Mouse (Mus musculus): ENCODE results near the gene Chrnb1.

- no peak for TF ChIP-seq CTCF (IDR thresholded peaks at IDR 0.05; ENCODE audit: control insufficient read depth, insufficient read depth, low read length)
- peak; percentile 74 for TF ChIP-seq POLR2A (IDR thresholded peaks at IDR 0.05; ENCODE audit: borderline replicate concordance, control insufficient read depth, low read depth, low read length)
These were observed 36.6 kb downstream of the Chrnb1 start for GRCm38 (mm10) chr11:69758971-69759721.

Measured in bone marrow, adult 2 months (tissue).